Mouse (Mus musculus) MEL (cell line): ENCODE results near the gene Spib. TPM values are rescaled to one million over a fixed set of nuclear protein-coding genes. Genes with fewer than 3 reads are reported as not detected.
A peak's percentile ranks its signal among the peaks of the same experiment; 100 is the strongest.

Experiments used
- DNase-seq: peaks from one replicate; pipeline ENCODE4 v3.0.0; 2011; ENCODE audit warnings: low read depth, low spot score
- H3K27ac ChIP-seq: 2 replicates; pipeline ENCODE4 v1.5.1; 2012; ENCODE audit warnings: low read depth, mild to moderate bottlenecking, control low read depth, low read length, moderate library complexity; ENCODE audit not compliant: control insufficient read depth
- H3K27me3 ChIP-seq, 2 experiments: fragments of 150-350 bp in 1 of 2; sonication (generic) in 1 of 2; 2 replicates each; pipeline ENCODE4 v1.6.1; 2012; ENCODE audit warnings: low read length in 2 of 2, mild to moderate bottlenecking in 2 of 2, improper control_type of control experiment in 1 of 2, moderate library complexity in 1 of 2; ENCODE audit not compliant: insufficient read depth in 2 of 2, control insufficient read depth in 1 of 2
- H3K36me3 ChIP-seq, 2 experiments: 2 replicates each; pipeline ENCODE4 v1.6.1; 2012 to 2014; ENCODE audit warnings: low read length in 2 of 2, improper control_type of control experiment in 1 of 2, inconsistent platforms in 1 of 2, mild to moderate bottlenecking in 1 of 2; ENCODE audit not compliant: insufficient read depth in 2 of 2, control insufficient read depth in 1 of 2
- H3K4me1 ChIP-seq, 2 experiments: fragments of 150-350 bp in 1 of 2; sonication (generic) in 1 of 2; 2 replicates each; pipeline ENCODE4 v1.6.1; 2012; ENCODE audit warnings: low read length in 2 of 2, improper control_type of control experiment in 1 of 2, mild to moderate bottlenecking in 1 of 2; ENCODE audit not compliant: insufficient read depth in 2 of 2, control insufficient read depth in 1 of 2
- H3K4me3 ChIP-seq, 2 experiments: fragments of 150-350 bp in 1 of 2; sonication (generic) in 1 of 2; 2 replicates each; pipeline ENCODE4 v1.5.1; 2012; ENCODE audit warnings: low read depth in 2 of 2, low read length in 2 of 2, mild to moderate bottlenecking in 2 of 2, moderate library complexity in 2 of 2, control low read depth in 1 of 2, improper control_type of control experiment in 1 of 2; ENCODE audit not compliant: control insufficient read depth in 1 of 2, insufficient read depth in 1 of 2
- H3K79me2 ChIP-seq: 2 replicates; pipeline ENCODE4 v1.6.1; 2012; ENCODE audit warnings: mild to moderate bottlenecking, low read length, moderate library complexity; ENCODE audit not compliant: control insufficient read depth, poor library complexity, insufficient read depth
- H3K9ac ChIP-seq: 2 replicates; pipeline ENCODE4 v1.6.1; 2012; ENCODE audit warnings: low read depth, mild to moderate bottlenecking, control low read depth, low read length, moderate library complexity; ENCODE audit not compliant: control insufficient read depth, poor library complexity, severe bottlenecking
- H3K9me3 ChIP-seq: fragments of 150-350 bp; sonication (generic); replicated peaks from 2 replicates; pipeline ENCODE4 v1.6.1; 2012; ENCODE audit warnings: mild to moderate bottlenecking, low read length, improper control_type of control experiment, moderate library complexity; ENCODE audit not compliant: insufficient read depth
- BHLHE40 ChIP-seq: IDR thresholded peaks from 2 replicates; pipeline ENCODE4 v1.6.1; 2012; ENCODE audit warnings: low read depth, mild to moderate bottlenecking, inconsistent platforms, low read length, improper control_type of control experiment, borderline replicate concordance
- CTCF ChIP-seq, 3 experiments: IDR thresholded peaks in 2 of 3; conservative IDR thresholded peaks in 1 of 3; 2 replicates each; pipeline ENCODE4 v1.5.1; 2011 to 2012; ENCODE audit warnings: low read length in 3 of 3, low read depth in 2 of 3, mild to moderate bottlenecking in 2 of 3, improper control_type of control experiment in 1 of 3, inconsistent platforms in 1 of 3, mixed read lengths in 1 of 3, moderate library complexity in 1 of 3; ENCODE audit not compliant: control insufficient read depth in 1 of 3, insufficient read depth in 1 of 3, poor library complexity in 1 of 3, severe bottlenecking in 1 of 3
- HCFC1 ChIP-seq: IDR thresholded peaks from 2 replicates; pipeline ENCODE4 v1.6.1; 2012; ENCODE audit warnings: low read depth, mild to moderate bottlenecking, inconsistent platforms, low read length, improper control_type of control experiment, moderate library complexity
- MXI1 ChIP-seq: IDR thresholded peaks from 2 replicates; pipeline ENCODE4 v1.6.1; 2011; ENCODE audit warnings: mild to moderate bottlenecking, low read depth, low read length, improper control_type of control experiment
- POLR2AphosphoS2 ChIP-seq: IDR thresholded peaks from 2 replicates; pipeline ENCODE4 v1.6.1; 2011; ENCODE audit warnings: low read length, improper control_type of control experiment
- POLR2AphosphoS5 ChIP-seq: IDR thresholded peaks from 2 replicates; pipeline ENCODE4 v1.6.1; 2012; ENCODE audit warnings: low read depth, borderline replicate concordance, mild to moderate bottlenecking, inconsistent platforms, low read length, moderate library complexity, mixed read lengths
- RAD21 ChIP-seq: IDR thresholded peaks from 2 replicates; pipeline ENCODE4 v1.6.1; 2011; ENCODE audit warnings: mild to moderate bottlenecking, low read depth, low read length, improper control_type of control experiment
- SMC3 ChIP-seq: IDR thresholded peaks from 2 replicates; pipeline ENCODE4 v1.6.1; 2011; ENCODE audit warnings: low read depth, low read length, improper control_type of control experiment
- UBTF ChIP-seq: IDR thresholded peaks from 2 replicates; pipeline ENCODE4 v1.6.1; 2012; ENCODE audit warnings: low read depth, mild to moderate bottlenecking, inconsistent platforms, low read length, improper control_type of control experiment, moderate library complexity, borderline replicate concordance; ENCODE audit not compliant: insufficient read depth
- USF2 ChIP-seq, 2 experiments: IDR thresholded peaks; 2 replicates each; pipeline ENCODE4 v1.6.1; 2011 to 2012; ENCODE audit warnings: improper control_type of control experiment in 2 of 2, low read length in 2 of 2, borderline replicate concordance in 1 of 2, inconsistent platforms in 1 of 2, low read depth in 1 of 2, mild to moderate bottlenecking in 1 of 2; ENCODE audit not compliant: insufficient read depth in 1 of 2
- ZC3H11A ChIP-seq: IDR thresholded peaks from 2 replicates; pipeline ENCODE4 v1.6.1; 2012; ENCODE audit warnings: low read depth, mild to moderate bottlenecking, inconsistent platforms, low read length, improper control_type of control experiment
- ZKSCAN1 ChIP-seq: IDR thresholded peaks from 2 replicates; pipeline ENCODE4 v1.6.1; 2012; ENCODE audit warnings: low read depth, mild to moderate bottlenecking, inconsistent platforms, low read length, improper control_type of control experiment, moderate library complexity
- polyA plus RNA-seq, 2 experiments: library from polyadenylated mRNA; stranded (reverse) in 1 of 2; unstranded in 1 of 2; fragments of >175 nt in 1 of 2; fragments of >200 nt in 1 of 2; gene quantifications; 2 replicates each; pipeline versions ENCODE4 v1.2.1 to v1.2.4; 2012; ENCODE audit warnings: low replicate concordance in 2 of 2, low read depth in 1 of 2; ENCODE audit not compliant: insufficient read length in 2 of 2, insufficient read depth in 1 of 2, missing spikeins in 1 of 2
- total RNA-seq: library from RNA; depleted of rRNA; stranded (reverse); fragments of 300-350 nt; gene quantifications from 2 replicates; pipeline ENCODE4 v1.2.3, GENCODE M21; 2012

The Spib gene
- total and polyA plus RNA-seq, 3 experiments = 0.04 to 0.13 TPM; not detected in 1

GRCm38 (mm10) chr7:44534656-44535441 is 3.0 kb upstream of the Spib start:
- Histone ChIP-seq H3K4me1 (no peaks in the 10 kb centered on the region), H3K36me3 (no peaks in the 10 kb centered on the region)
- DNase-seq = no peak

GRCm38 (mm10) chr7:44534242-44534641 is 2.4 kb upstream of the Spib start:
- H3K4me3 ChIP-seq = no peak overlapping the region
- H3K27ac ChIP-seq = no peak overlapping the region
- H3K79me2 ChIP-seq = no peaks in the 10 kb centered on the region
- H3K9ac ChIP-seq = no peak overlapping the region
- no peaks in the 10 kb centered on the region for H3K27me3 ChIP-seq
- no peak for TF ChIP-seq ZKSCAN1
- no peak for TF ChIP-seq USF2 (IDR thresholded peaks at IDR 0.05; ENCODE audit: borderline replicate concordance in 1 of 2, insufficient read depth in 1 of 2, low read depth in 1 of 2, low read length in 2 of 2)
- TF ChIP-seq CTCF (IDR thresholded peaks at IDR 0.05 in 2 of 3, conservative IDR thresholded peaks at IDR 0.05 in 1 of 3; ENCODE audit: control insufficient read depth in 1 of 3, insufficient read depth in 1 of 3, low read depth in 2 of 3, low read length in 3 of 3, poor library complexity in 1 of 3, severe bottlenecking in 1 of 3) = no peak
- TF ChIP-seq ZC3H11A = no peak
- TF ChIP-seq HCFC1 = no peak
- TF ChIP-seq UBTF = no peak
- TF ChIP-seq POLR2AphosphoS5 = no peak
- TF ChIP-seq POLR2AphosphoS2 = no peak
- no peak for TF ChIP-seq MXI1
- no peaks in the 10 kb centered on the region for H3K36me3 ChIP-seq
- H3K4me1 ChIP-seq = no peaks in the 10 kb centered on the region
- DNase-seq = no peak
- H3K9me3 ChIP-seq = no peaks in the 10 kb centered on the region

More at GRCm38 (mm10) chr7:44534656-44535441, 3.0 kb upstream of the Spib start:
- Histone ChIP-seq H3K9ac (no peak overlapping the region), H3K27me3 (no peaks in the 10 kb centered on the region), H3K27ac (no peak overlapping the region), H3K79me2 (no peaks in the 10 kb centered on the region), H3K4me3 (no peak overlapping the region), H3K9me3 (no peaks in the 10 kb centered on the region)
- TF ChIP-seq CTCF (IDR thresholded peaks at IDR 0.05 in 2 of 3, conservative IDR thresholded peaks at IDR 0.05 in 1 of 3; ENCODE audit: control insufficient read depth in 1 of 3, insufficient read depth in 1 of 3, low read depth in 2 of 3, low read length in 3 of 3, poor library complexity in 1 of 3, severe bottlenecking in 1 of 3) (peak in 1 of 3 experiments; percentile 5; a peak in 1 of 6 replicates), SMC3 (no peak)

DNA sequence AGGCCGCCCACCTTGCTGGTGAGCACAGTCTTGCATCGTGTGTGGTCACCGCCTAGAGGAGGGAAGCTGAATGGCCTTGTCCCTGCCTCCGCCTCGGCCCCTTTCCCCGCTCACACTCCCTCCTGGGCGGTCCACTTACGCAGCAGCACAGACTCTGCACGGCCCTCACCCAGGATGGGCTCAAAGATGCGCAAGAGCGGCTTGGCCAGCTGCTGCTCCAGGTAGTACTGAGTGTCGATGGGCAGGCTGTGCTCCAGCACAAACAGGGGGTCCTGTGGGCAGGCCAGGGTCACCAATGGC is 1.8 kb upstream of the Spib start:
- no peak for TF ChIP-seq BHLHE40
- no peak for TF ChIP-seq RAD21
- Histone ChIP-seq H3K79me2 (no peaks in the 10 kb centered on the region), H3K27ac (no peak overlapping the region), H3K27me3 (no peaks in the 10 kb centered on the region), H3K4me3 (no peak overlapping the region), H3K36me3 (no peaks in the 10 kb centered on the region), H3K9ac (no peak overlapping the region), H3K9me3 (no peaks in the 10 kb centered on the region), H3K4me1 (peaks cover 0 to under 1% of the 10 kb centered on the region in 2 experiments; a peak in 1 of 4 replicates)
- DNase-seq = no peak
